1 mouse cellular context compared by ENCODE assay signal in the genomic region with DNA sequence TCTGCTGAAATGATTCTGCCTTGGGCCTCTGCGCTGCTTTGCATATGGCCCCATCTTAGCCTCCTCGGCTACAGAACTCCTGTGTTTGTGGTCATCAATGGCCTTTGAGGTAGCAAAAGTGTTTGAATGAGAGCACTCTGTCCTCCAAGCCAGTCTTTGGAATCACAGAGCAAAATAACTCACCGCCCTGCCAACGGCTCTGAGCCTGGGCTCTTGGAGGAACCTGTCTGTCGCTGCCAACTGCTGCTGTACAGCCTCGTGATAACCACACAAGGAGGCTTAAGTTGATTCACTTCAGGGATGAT.
TF ChIP-seq lines count a peak whose summit lies in the region.

No protein-coding gene starts in this region.

TF ChIP-seq in myocyte, 11 proteins besides CTCF, POLR2A, EP300 and RAD21:
- TF ChIP-seq CEBPB (IDR thresholded peaks at IDR 0.05; ENCODE audit: insufficient read depth, poor library complexity, severe bottlenecking) (no peak), USF1 (IDR thresholded peaks at IDR 0.05; ENCODE audit: low read depth) (no peak)
